Mouse (Mus musculus) E14TG2a.4 (cell line): ENCODE measurements around the gene Hnrnph2.

Experiments
- CTCF ChIP-seq: conservative IDR thresholded peaks from 2 replicates; pipeline ENCODE4 v1.5.1; 2014; ENCODE audit warnings: low read length
- NANOG ChIP-seq: IDR thresholded peaks from 2 replicates; pipeline ENCODE4 v1.6.1; 2014; ENCODE audit warnings: borderline replicate concordance, low read length, mixed read lengths

- TF ChIP-seq CTCF, result no peak
- no peak for TF ChIP-seq NANOG
These were observed 18.7 kb downstream of the Hnrnph2 start for GRCm38 (mm10) chrX:134619695-134620094.
